Mouse (Mus musculus): ENCODE data around the gene Cep57l1. TPM values are rescaled to one million over a fixed set of nuclear protein-coding genes. Genes with fewer than 3 reads are reported as not detected.
"Not testable (repeated sequence)": the region's sequence is repeated elsewhere in the genome, so short reads cannot be mapped to it uniquely, and the experiment has no call there.

The Cep57l1 gene
- polyA plus RNA-seq, 2 experiments: 7.1 to 10.6 TPM

- Histone ChIP-seq H3K27ac (no peak overlapping the region), H3K4me3 (ENCODE audit: insufficient read depth in 1 of 2, low read depth in 2 of 2, low read length in 2 of 2) (no peak overlapping the region), H3K27me3 (ENCODE audit: control insufficient read depth, insufficient read depth, low read length) (no peaks in the 10 kb centered on the region), H3K4me2 (ENCODE audit: low read depth) (no peak overlapping the region), H3K9ac (replicated peaks) (no peak overlapping the region), H3K9me3 (ENCODE audit: control insufficient read depth, low read length) (no peaks in the 10 kb centered on the region), H3K4me1 (replicated peaks; ENCODE audit: control insufficient read depth in 2 of 2, insufficient read depth in 2 of 2, low read length in 1 of 2) (peaks cover 0 to 9% of the 10 kb centered on the region in 2 experiments; a peak in 2 of 4 replicates), H3K36me3 (replicated peaks; ENCODE audit: control insufficient read depth, insufficient read depth, low read depth) (no peaks in the 10 kb centered on the region)
- ATAC-seq (ENCODE audit: insufficient read depth) (no peak), DNase-seq (ENCODE audit: low read depth in 3 of 3, low spot score in 3 of 3) (no peak)
- TF ChIP-seq CTCF (IDR thresholded peaks at IDR 0.05; ENCODE audit: low read depth): no peak
- no peak for TF ChIP-seq EP300 (IDR thresholded peaks at IDR 0.05; ENCODE audit: low read depth)
- WGBS (ENCODE audit: insufficient replicate concordance): 68% methylated on average over 5 of the region's 5 CpGs
Observed at GRCm38 (mm10) chr10:41822573-41823281, 13.1 kb upstream of the Cep57l1 start.

GRCm38 (mm10) chr10:41821171-41821570 lies 11.5 kb upstream of the Cep57l1 start:
- TF ChIP-seq CTCF (IDR thresholded peaks at IDR 0.05; ENCODE audit: low read depth) (no peak), EP300 (IDR thresholded peaks at IDR 0.05; ENCODE audit: low read depth) (no peak)
- 79% methylated on average over 6 of the region's 6 CpGs for WGBS (ENCODE audit: insufficient replicate concordance)
- Histone ChIP-seq H3K27ac (no peak overlapping the region), H3K4me3 (ENCODE audit: insufficient read depth in 1 of 2, low read depth in 2 of 2, low read length in 2 of 2) (no peak overlapping the region), H3K27me3 (ENCODE audit: control insufficient read depth, insufficient read depth, low read length) (no peaks in the 10 kb centered on the region), H3K9ac (replicated peaks) (no peak overlapping the region), H3K4me1 (replicated peaks; ENCODE audit: control insufficient read depth in 2 of 2, insufficient read depth in 2 of 2, low read length in 1 of 2) (peaks cover 0 to 5% of the 10 kb centered on the region in 2 experiments; a peak in 2 of 4 replicates), H3K36me3 (replicated peaks; ENCODE audit: control insufficient read depth, insufficient read depth, low read depth) (no peaks in the 10 kb centered on the region), H3K9me3 (ENCODE audit: control insufficient read depth, low read length) (no peaks in the 10 kb centered on the region), H3K4me2 (ENCODE audit: low read depth) (no peak overlapping the region)
- ATAC-seq (ENCODE audit: insufficient read depth) (no peak), DNase-seq (ENCODE audit: low read depth in 3 of 3, low spot score in 3 of 3) (no peak)

GRCm38 (mm10) chr10:41820401-41820800 lies 10.7 kb upstream of the Cep57l1 start:
- Histone ChIP-seq H3K27me3 (ENCODE audit: control insufficient read depth, insufficient read depth, low read length) (no peaks in the 10 kb centered on the region), H3K36me3 (replicated peaks; ENCODE audit: control insufficient read depth, insufficient read depth, low read depth) (no peaks in the 10 kb centered on the region), H3K9me3 (ENCODE audit: control insufficient read depth, low read length) (no peaks in the 10 kb centered on the region), H3K4me2 (ENCODE audit: low read depth) (no peak overlapping the region), H3K27ac (no peak overlapping the region), H3K4me3 (ENCODE audit: insufficient read depth in 1 of 2, low read depth in 2 of 2, low read length in 2 of 2) (no peak overlapping the region), H3K9ac (replicated peaks) (no peak overlapping the region), H3K4me1 (replicated peaks; ENCODE audit: control insufficient read depth in 2 of 2, insufficient read depth in 2 of 2, low read length in 1 of 2) (peaks cover 0 to 9% of the 10 kb centered on the region in 2 experiments; a peak in 2 of 4 replicates)
- 79% methylated on average over 5 of the region's 5 CpGs for WGBS (ENCODE audit: insufficient replicate concordance)
- no peak for ATAC-seq (ENCODE audit: insufficient read depth)
- DNase-seq (ENCODE audit: low read depth in 3 of 3, low spot score in 3 of 3): no peak
- TF ChIP-seq CTCF (IDR thresholded peaks at IDR 0.05; ENCODE audit: low read depth) (no peak), EP300 (IDR thresholded peaks at IDR 0.05; ENCODE audit: low read depth) (no peak)

GRCm38 (mm10) chr10:41819307-41819706 lies 9.6 kb upstream of the Cep57l1 start:
- Histone ChIP-seq H3K36me3 (replicated peaks; ENCODE audit: control insufficient read depth, insufficient read depth, low read depth) (no peaks in the 10 kb centered on the region), H3K4me3 (ENCODE audit: insufficient read depth in 1 of 2, low read depth in 2 of 2, low read length in 2 of 2) (no peak overlapping the region), H3K4me2 (ENCODE audit: low read depth) (no peak overlapping the region), H3K27ac (no peak overlapping the region), H3K27me3 (ENCODE audit: control insufficient read depth, insufficient read depth, low read length) (no peaks in the 10 kb centered on the region), H3K4me1 (replicated peaks; ENCODE audit: control insufficient read depth in 2 of 2, insufficient read depth in 2 of 2, low read length in 1 of 2) (peaks cover 2 to 12% of the 10 kb centered on the region in 2 experiments; a peak in 3 of 4 replicates), H3K9ac (replicated peaks) (no peak overlapping the region), H3K9me3 (ENCODE audit: control insufficient read depth, low read length) (no peaks in the 10 kb centered on the region)
- no peak for TF ChIP-seq EP300 (IDR thresholded peaks at IDR 0.05; ENCODE audit: low read depth)
- DNase-seq (ENCODE audit: low read depth in 3 of 3, low spot score in 3 of 3): no peak
- no peak for ATAC-seq (ENCODE audit: insufficient read depth)
- 77% methylated on average over 3 of the region's 3 CpGs for WGBS (ENCODE audit: insufficient replicate concordance)

- not testable (repeated sequence) for H3K4me2 ChIP-seq (ENCODE audit: low read depth); H3K9ac ChIP-seq (replicated peaks); H3K36me3 ChIP-seq (replicated peaks; ENCODE audit: control insufficient read depth, insufficient read depth, low read depth); H3K27ac ChIP-seq; H3K9me3 ChIP-seq (ENCODE audit: control insufficient read depth, low read length); ATAC-seq (ENCODE audit: insufficient read depth); H3K4me3 ChIP-seq (ENCODE audit: insufficient read depth in 1 of 2, low read depth in 2 of 2, low read length in 2 of 2); DNase-seq (ENCODE audit: low read depth in 3 of 3, low spot score in 3 of 3); H3K27me3 ChIP-seq (ENCODE audit: control insufficient read depth, insufficient read depth, low read length)
- H3K4me1 ChIP-seq (replicated peaks; ENCODE audit: control insufficient read depth in 2 of 2, insufficient read depth in 2 of 2, low read length in 1 of 2): peaks cover 5 to 15% of the 10 kb centered on the region in 2 experiments
- WGBS (ENCODE audit: insufficient replicate concordance): 68% methylated on average over 6 of the region's 6 CpGs
Observed at GRCm38 (mm10) chr10:41818733-41819070, 9.0 kb upstream of the Cep57l1 start.

Data from liver, embryonic 14.5 days (tissue).